Mouse (Mus musculus) ES-Bruce4 (cell line): ENCODE results near the gene Thoc5.

Experiments
- CTCF ChIP-seq: IDR thresholded peaks from one replicate; pipeline ENCODE4 v1.8.1; 2011; ENCODE audit warnings: low read depth, low read length
- EP300 ChIP-seq: IDR thresholded peaks from 2 replicates; pipeline ENCODE4 v1.6.1; 2011; ENCODE audit warnings: low read depth, low read length; ENCODE audit not compliant: insufficient read depth
- POLR2A ChIP-seq: IDR thresholded peaks from one replicate; pipeline ENCODE4 v1.8.1; 2011; ENCODE audit warnings: low read length; ENCODE audit not compliant: insufficient read depth

DNA sequence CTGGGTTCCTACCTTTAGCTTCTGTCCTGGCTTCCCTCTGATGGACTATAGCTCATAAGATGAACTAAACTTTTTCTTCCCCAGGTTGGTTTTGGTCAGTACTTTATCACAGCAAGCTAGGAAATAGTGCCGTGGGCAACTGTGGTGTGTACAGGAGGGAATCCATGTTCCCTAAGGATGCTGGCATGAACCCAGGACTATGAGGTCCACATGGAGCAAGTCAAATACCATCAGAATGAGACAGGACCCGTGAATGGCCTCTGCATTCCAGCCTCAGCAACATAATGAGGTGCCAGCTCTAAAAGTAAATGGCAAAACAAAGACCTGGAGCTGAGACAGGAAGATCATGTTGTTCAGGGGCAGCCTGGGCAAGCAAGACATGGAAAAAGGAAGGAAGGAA is 36.7 kb upstream of the Thoc5 start:
- TF ChIP-seq CTCF (no peak), POLR2A (no peak), EP300 (no peak)
